Mouse (Mus musculus): ENCODE data around the gene Terb1.

Terb1 gene

GRCm38 (mm10) chr8:104411972-104412371 is 97.7 kb downstream of the Terb1 start:
- no peak for DNase-seq (ENCODE audit: low spot score in 2 of 2)

GRCm38 (mm10) chr8:104411468-104411867 is 98.2 kb downstream of the Terb1 start:
- peak; percentile 52 to 93 for DNase-seq (ENCODE audit: low spot score in 2 of 2)

- DNase-seq (ENCODE audit: low spot score in 2 of 2), result peak; percentile 44 to 59
Observed at GRCm38 (mm10) chr8:104410628-104411273, 99.0 kb downstream of the Terb1 start.

GRCm38 (mm10) chr8:104408328-104409110 is 101.2 kb downstream of the Terb1 start:
- no peak for DNase-seq (ENCODE audit: low spot score in 2 of 2)

- no peak for DNase-seq (ENCODE audit: low spot score in 2 of 2)
Observed at GRCm38 (mm10) chr8:104406340-104407128, 103.2 kb downstream of the Terb1 start.

- no peak for DNase-seq (ENCODE audit: low spot score in 2 of 2)
Observed at GRCm38 (mm10) chr8:104405430-104406187, 104.1 kb downstream of the Terb1 start.

GRCm38 (mm10) chr8:104403596-104403995 is 106.1 kb downstream of the Terb1 start:
- DNase-seq (ENCODE audit: low spot score in 2 of 2), result no peak

All from frontal cortex, postnatal 36 days (tissue).